Mouse (Mus musculus) hindbrain, embryonic 15.5 days (tissue): ENCODE results near the gene Kif5c. TPM values are rescaled to one million over a fixed set of nuclear protein-coding genes. Genes with fewer than 3 reads are reported as not detected.

Experiments
- ATAC-seq: fragments of 200-750 bp; cut with Nextera tagmentation; 2 replicates; pipeline ENCODE4 v1.8.0; 2017; ENCODE audit warnings: low read depth, moderate number of reproducible peaks, moderate TSS enrichment; ENCODE audit not compliant: low FRiP score
- H3K27ac ChIP-seq: fragments of 300-500 bp; sonication (generic); replicated peaks from 2 replicates; pipeline ENCODE4 v1.5.1; 2015; ENCODE audit warnings: mild to moderate bottlenecking, inconsistent platforms
- H3K27me3 ChIP-seq: fragments of 300-500 bp; sonication (generic); 2 replicates; pipeline ENCODE4 v1.6.1; 2015; ENCODE audit warnings: control low read depth, inconsistent platforms
- H3K36me3 ChIP-seq: fragments of 300-500 bp; sonication (generic); 2 replicates; pipeline ENCODE4 v1.6.1; 2015; ENCODE audit warnings: control low read depth, inconsistent platforms
- H3K4me1 ChIP-seq: fragments of 300-500 bp; sonication (generic); replicated peaks from 2 replicates; pipeline ENCODE4 v1.6.1; 2015; ENCODE audit warnings: control low read depth, inconsistent platforms
- H3K4me2 ChIP-seq: fragments of 300-500 bp; sonication (generic); 2 replicates; pipeline ENCODE4 v1.6.1; 2015; ENCODE audit warnings: moderate library complexity, mild to moderate bottlenecking, inconsistent platforms
- H3K4me3 ChIP-seq: fragments of 300-500 bp; sonication (generic); 2 replicates; pipeline ENCODE4 v1.5.1; 2015; ENCODE audit warnings: mild to moderate bottlenecking, inconsistent platforms
- H3K9ac ChIP-seq: fragments of 300-500 bp; sonication (generic); 2 replicates; pipeline ENCODE4 v1.6.1; 2015; ENCODE audit warnings: inconsistent platforms
- H3K9me3 ChIP-seq: fragments of 300-500 bp; sonication (generic); 2 replicates; pipeline ENCODE4 v1.6.1; 2016; ENCODE audit warnings: control low read depth, inconsistent platforms
- WGBS: fragments of 180-500 bp; shearing (Covaris S2); methylation state at CpG from one replicate; pipeline ENCODE4 v1.1.7; 2015; 5-methylcytosine and 5-hydroxymethylcytosine counted together
- polyA plus RNA-seq: library from polyadenylated mRNA; unstranded; fragments of >200 nt; fragmentation: Nextera tagmentation; extraction: Ambion mirVana; gene quantifications from 2 replicates; pipeline ENCODE4 v1.2.1, GENCODE M21; 2015

Kif5c gene
- polyA plus RNA-seq, 1 experiment from 2014 or later, result 188 TPM

DNA sequence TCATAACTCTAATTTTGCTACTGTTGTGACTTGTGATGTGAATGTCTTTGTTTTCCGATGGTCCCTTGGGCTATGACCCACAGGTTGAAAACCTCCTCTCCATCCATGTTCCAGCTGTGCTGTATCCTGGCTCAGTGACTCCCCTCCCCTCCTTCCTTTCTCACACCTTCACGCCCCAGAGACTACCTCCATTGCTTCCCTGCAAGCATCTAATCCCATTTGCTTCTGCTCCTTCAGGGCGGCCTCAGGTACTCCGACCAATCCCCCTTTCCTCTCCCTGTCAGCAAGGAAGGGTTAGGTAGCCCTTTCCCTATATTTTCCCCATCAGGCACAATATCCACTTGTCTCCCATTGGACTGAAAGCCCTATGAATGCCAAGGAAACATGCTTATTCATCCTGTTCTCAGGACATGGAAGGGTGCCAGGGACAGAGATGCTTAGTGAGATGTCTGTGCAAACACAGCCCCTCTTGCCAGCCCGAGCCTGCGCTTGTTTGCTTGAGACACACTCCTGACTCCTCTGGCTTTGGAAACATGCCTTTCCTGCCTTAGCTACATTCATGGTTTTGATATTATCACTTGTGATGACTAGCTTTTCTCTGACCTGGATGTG, 9.1 kb downstream of the Kif5c start:
- ATAC-seq, result peak; percentile 27; the same call in 1 of the 2 replicates
- 67% methylated on average over 6 of the region's 6 CpGs for WGBS
- 0 out of 2 replicates have a peak, but pooled peaks cover 3% of the 10 kb centered on the region for H3K36me3 ChIP-seq

DNA sequence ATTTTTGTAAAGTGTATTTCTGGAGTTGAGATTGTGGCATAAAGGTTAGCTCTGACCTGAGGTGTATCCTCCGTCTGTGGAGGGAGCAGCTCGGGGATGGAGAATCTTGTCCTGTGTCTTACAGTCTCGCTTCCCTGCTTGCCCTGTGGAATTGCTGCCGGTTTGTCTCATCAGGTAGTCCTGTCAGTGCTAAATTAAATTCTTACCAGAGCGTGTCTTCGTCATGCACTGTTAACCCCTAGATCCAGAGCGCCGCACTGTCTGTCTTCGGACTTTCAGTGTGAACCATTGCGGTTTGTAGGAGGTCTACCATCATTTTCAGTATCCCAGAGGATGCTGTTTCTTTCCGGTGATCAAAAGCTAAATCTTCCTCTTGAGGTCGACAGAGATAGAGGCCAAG, 10.1 kb downstream of the Kif5c start:
- Histone ChIP-seq H3K27me3 (no peaks in the 10 kb centered on the region), H3K9ac (no peak overlapping the region), H3K36me3 (no peaks in the 10 kb centered on the region), H3K4me1 (peaks cover 73% of the 10 kb centered on the region), H3K4me3 (no peak overlapping the region), H3K9me3 (no peaks in the 10 kb centered on the region), H3K4me2 (no peak overlapping the region), H3K27ac (no peak overlapping the region)
- ATAC-seq, result no peak
- 56% methylated on average over 12 of the region's 12 CpGs for WGBS

More for the DNA sequence above, 9.1 kb downstream of the Kif5c start:
- H3K9ac ChIP-seq, result no peak overlapping the region
- H3K4me2 ChIP-seq, result 0 out of 2 replicates have a peak overlapping the region, but pooled peaks have one; percentile 4
- H3K9me3 ChIP-seq, result no peaks in the 10 kb centered on the region
- peak overlapping the region; percentile 54 for H3K27ac ChIP-seq
- H3K27me3 ChIP-seq, result no peaks in the 10 kb centered on the region
- no peak overlapping the region for H3K4me3 ChIP-seq
- peaks cover 63% of the 10 kb centered on the region for H3K4me1 ChIP-seq

DNA sequence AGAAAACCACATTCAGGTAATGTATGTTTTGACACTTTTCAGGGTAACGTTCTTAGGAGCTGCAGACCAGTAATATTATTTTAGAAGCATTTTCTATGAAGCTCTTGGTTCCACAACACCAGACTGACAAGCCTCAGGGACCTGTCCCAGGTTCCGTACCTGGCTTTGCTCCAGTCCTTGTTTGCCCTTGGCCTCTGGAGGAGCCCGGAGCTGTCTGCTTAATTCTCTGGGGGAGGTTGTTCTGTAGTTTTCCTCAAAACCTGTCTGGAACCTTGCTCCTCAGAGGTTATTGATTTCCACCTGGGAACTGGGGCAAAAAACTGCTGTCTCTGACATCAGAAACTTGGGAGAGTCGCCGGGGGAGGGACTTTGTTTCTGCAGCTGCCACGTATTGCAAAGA, 11.5 kb downstream of the Kif5c start:
- 88% methylated on average over 6 of the region's 6 CpGs for WGBS

DNA sequence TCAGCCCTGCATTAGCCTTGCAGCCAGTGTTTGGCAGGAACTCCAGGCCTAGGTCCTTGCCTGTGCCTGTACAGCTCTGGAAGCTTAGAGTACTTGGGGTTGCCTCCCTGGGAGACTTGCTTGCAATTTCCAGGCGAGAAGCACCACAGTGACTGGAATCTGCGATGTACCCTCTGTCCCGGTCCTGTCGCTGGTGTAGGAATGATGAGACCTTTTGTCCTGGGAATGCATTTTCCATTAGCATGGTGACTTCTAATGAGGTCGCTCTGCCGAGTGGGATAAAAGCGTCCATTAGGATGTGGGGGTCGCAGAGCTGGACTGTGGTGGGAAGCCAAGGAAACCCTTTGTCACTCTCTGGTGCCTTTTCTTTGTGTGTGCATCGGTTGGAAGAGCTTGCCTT, 14.1 kb downstream of the Kif5c start:
- H3K9ac ChIP-seq, result no peak overlapping the region
- ATAC-seq, result peak; percentile 70
- 10% methylated on average over 9 of the region's 9 CpGs for WGBS
- H3K9me3 ChIP-seq, result no peaks in the 10 kb centered on the region
- no peak overlapping the region for H3K4me3 ChIP-seq
- peak overlapping the region; percentile 37 for H3K4me2 ChIP-seq
- H3K4me1 ChIP-seq, result peaks cover 60% of the 10 kb centered on the region
- H3K27ac ChIP-seq, result peak overlapping the region; percentile 67
- no peaks in the 10 kb centered on the region for H3K36me3 ChIP-seq
- H3K27me3 ChIP-seq, result no peaks in the 10 kb centered on the region

More for the DNA sequence above, 11.5 kb downstream of the Kif5c start:
- Histone ChIP-seq H3K9ac (no peak overlapping the region), H3K4me2 (no peak overlapping the region), H3K4me1 (peaks cover 76% of the 10 kb centered on the region), H3K4me3 (no peak overlapping the region), H3K36me3 (no peaks in the 10 kb centered on the region), H3K27me3 (no peaks in the 10 kb centered on the region), H3K27ac (no peak overlapping the region), H3K9me3 (no peaks in the 10 kb centered on the region)
- no peak for ATAC-seq

DNA sequence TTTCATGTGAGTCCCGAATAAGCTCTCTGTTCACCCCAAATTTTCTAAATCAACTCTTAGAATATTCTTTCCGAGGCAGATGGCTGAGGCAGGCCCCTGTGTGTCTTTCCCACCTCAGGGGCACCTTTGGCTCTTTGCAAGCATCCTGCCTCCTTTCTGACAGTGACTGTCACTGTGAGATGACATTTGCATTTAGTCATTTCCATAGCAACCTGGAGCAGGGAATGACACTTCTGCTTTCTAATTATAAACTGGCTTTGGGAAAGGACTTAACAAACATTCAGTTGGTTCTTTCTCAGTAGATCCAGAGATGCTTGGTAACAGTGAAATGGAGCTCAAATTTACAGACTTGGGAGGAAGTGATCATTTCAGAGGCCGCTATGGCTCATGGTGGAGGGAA, 23.7 kb downstream of the Kif5c start:
- Histone ChIP-seq H3K4me2 (no peak overlapping the region), H3K4me1 (peaks cover 51% of the 10 kb centered on the region), H3K36me3 (no peaks in the 10 kb centered on the region), H3K9me3 (no peaks in the 10 kb centered on the region), H3K9ac (no peak overlapping the region), H3K27me3 (no peaks in the 10 kb centered on the region), H3K4me3 (no peak overlapping the region), H3K27ac (peak overlapping the region; percentile 21; the same call in 1 of the 2 replicates)
- WGBS, result 67% methylated on average over 3 of the region's 3 CpGs
- no peak for ATAC-seq

DNA sequence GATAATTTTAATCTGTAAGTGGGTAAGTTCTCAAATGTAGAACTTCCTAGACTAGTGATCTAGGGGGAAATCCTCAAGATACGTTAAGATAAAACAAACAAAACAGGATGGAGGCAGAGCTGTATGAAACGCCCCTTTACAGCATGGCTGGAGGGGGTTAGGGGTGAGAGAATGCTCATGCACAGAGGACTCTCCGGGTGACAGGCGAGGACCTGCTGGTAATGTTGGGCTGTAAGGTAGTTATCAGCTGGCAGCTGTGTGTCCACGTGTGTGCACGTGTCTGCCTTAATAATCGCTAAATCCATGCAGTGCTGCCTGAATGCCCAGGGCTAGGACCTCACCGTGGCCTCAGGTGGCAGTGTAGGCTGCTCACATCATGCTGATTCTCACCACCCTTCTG, 24.7 kb downstream of the Kif5c start:
- H3K4me3 ChIP-seq, result no peak overlapping the region
- no peak overlapping the region for H3K27ac ChIP-seq
- no peaks in the 10 kb centered on the region for H3K36me3 ChIP-seq
- no peak overlapping the region for H3K9ac ChIP-seq
- no peaks in the 10 kb centered on the region for H3K9me3 ChIP-seq
- 78% methylated on average over 8 of the region's 8 CpGs for WGBS
- H3K4me1 ChIP-seq, result peaks cover 52% of the 10 kb centered on the region
- ATAC-seq, result no peak
- no peak overlapping the region for H3K4me2 ChIP-seq
- H3K27me3 ChIP-seq, result no peaks in the 10 kb centered on the region

DNA sequence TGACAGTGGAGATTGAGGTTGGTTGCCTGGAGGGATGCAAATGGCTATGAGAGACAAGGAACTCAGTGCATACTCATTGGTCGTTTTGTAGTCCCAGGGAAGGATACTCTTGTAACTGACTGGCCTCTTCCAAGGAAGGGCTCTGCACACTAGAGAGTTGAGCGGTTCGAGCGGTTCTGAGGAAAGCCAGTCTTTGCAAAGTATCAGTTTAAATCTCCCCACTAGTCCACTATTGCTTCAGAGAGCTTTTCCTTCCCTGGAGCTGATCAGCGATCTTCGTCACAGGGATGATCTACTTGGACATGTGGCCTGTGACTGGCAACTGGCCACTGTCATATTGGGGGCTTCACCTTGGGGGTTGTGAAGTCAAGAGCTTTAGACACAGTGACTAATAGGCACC, 28.5 kb downstream of the Kif5c start:
- Histone ChIP-seq H3K4me2 (no peak overlapping the region), H3K27ac (no peak overlapping the region), H3K27me3 (no peaks in the 10 kb centered on the region), H3K36me3 (no peaks in the 10 kb centered on the region), H3K4me1 (peaks cover 43% of the 10 kb centered on the region), H3K9me3 (no peaks in the 10 kb centered on the region), H3K4me3 (no peak overlapping the region), H3K9ac (no peak overlapping the region)
- ATAC-seq, result no peak
- 78% methylated on average over 6 of the region's 6 CpGs for WGBS

DNA sequence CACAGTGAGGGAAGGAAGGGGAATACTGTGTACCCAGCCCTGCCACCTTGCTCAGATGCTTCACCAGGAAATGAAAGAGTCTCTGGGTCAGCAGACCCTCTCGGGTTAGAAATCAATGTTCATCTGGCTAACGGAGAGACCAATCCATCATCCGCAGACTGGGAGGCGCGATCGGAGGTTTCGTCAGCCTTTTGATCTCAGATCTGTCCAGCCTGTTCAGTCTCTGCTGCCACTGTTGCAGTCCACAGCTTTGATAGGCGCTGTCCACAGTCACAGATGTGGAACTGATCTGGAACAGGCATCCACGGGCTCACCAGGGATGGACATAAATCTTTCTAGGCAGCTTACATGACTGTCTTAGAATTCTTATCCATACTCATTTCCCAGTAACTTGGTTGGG, 29.2 kb downstream of the Kif5c start:
- Histone ChIP-seq H3K27ac (0 out of 2 replicates have a peak overlapping the region, but pooled peaks have one; percentile 9), H3K4me2 (no peak overlapping the region), H3K9me3 (no peaks in the 10 kb centered on the region), H3K9ac (no peak overlapping the region), H3K36me3 (no peaks in the 10 kb centered on the region), H3K4me3 (no peak overlapping the region), H3K4me1 (peaks cover 35% of the 10 kb centered on the region), H3K27me3 (no peaks in the 10 kb centered on the region)
- ATAC-seq, result 0 out of 2 replicates have a peak, but pooled peaks have one; percentile 12
- WGBS, result 62% methylated on average over 9 of the region's 9 CpGs

DNA sequence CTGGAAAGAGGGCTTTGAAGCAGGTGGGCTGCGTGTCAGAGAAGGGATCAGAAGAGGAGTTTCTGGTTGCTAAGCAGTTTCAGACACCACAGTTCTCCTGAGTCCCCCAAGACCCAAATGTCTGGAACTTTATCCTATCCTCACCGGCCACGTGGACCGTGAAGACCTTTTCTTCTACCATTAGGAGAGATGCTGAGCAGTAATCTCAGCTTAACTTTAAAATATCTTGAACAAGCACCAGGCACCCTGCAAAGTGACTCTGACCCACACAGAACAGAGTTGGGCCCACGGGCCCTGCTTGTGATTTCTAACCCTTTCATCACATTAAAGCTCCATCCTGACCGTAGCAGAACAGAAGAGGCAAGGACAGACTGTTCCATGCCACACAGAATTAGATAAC, 29.7 kb downstream of the Kif5c start:
- Histone ChIP-seq H3K36me3 (no peaks in the 10 kb centered on the region), H3K27ac (no peak overlapping the region), H3K4me1 (peaks cover 33% of the 10 kb centered on the region), H3K4me2 (no peak overlapping the region), H3K9me3 (no peaks in the 10 kb centered on the region), H3K9ac (no peak overlapping the region), H3K4me3 (no peak overlapping the region), H3K27me3 (no peaks in the 10 kb centered on the region)
- 85% methylated on average over 6 of the region's 6 CpGs for WGBS
- ATAC-seq, result 0 out of 2 replicates have a peak, but pooled peaks have one; percentile 3

DNA sequence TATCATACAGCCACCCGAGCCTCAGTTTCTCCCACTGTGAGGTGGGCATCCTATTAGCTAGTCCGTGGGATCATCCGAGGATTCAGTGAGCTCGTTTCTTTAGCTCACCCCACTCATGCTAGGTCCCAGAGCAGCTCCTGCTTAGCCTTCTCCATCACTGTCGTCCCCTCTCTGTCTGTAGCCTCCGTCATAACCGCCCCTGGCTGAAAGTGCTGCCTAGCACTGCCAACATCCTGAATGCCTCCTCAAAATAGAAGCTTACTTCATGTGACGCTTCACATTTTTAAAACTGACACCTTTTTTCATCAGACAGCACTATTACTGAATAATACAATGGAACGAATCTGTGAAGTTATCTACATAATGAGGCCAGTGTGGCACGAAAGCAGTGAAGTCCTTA, 30.1 kb downstream of the Kif5c start:
- ATAC-seq, result no peak
- Histone ChIP-seq H3K27ac (no peak overlapping the region), H3K4me2 (no peak overlapping the region), H3K27me3 (no peaks in the 10 kb centered on the region), H3K4me3 (no peak overlapping the region), H3K4me1 (peaks cover 34% of the 10 kb centered on the region), H3K9me3 (no peaks in the 10 kb centered on the region), H3K36me3 (no peaks in the 10 kb centered on the region), H3K9ac (no peak overlapping the region)
- 67% methylated on average over 10 of the region's 10 CpGs for WGBS

DNA sequence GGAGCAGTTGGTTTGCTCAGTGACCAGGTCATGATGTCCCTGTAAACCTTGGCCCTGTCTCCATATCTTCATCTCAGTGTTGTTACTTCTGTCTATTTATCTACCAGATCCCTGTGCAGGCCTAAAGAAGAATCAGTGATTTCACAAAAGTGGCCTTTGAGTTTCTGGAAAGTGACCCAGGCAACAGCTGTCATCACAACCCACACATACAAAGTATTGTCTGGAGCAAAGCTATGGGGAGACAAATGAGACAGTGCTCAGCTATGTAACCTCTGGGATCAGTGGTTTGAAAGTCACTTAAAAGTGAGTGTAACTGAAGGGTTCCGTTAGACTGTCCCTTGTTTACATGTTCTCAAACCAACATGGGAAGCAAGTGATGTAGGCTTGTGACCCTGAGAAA, 32.6 kb downstream of the Kif5c start:
- Histone ChIP-seq H3K9me3 (no peaks in the 10 kb centered on the region), H3K4me1 (peaks cover 48% of the 10 kb centered on the region), H3K27me3 (no peaks in the 10 kb centered on the region), H3K27ac (no peak overlapping the region), H3K9ac (no peak overlapping the region), H3K4me3 (no peak overlapping the region), H3K4me2 (no peak overlapping the region), H3K36me3 (no peaks in the 10 kb centered on the region)
- no peak for ATAC-seq
- 70% methylated on average over 1 of the region's 1 CpGs for WGBS

DNA sequence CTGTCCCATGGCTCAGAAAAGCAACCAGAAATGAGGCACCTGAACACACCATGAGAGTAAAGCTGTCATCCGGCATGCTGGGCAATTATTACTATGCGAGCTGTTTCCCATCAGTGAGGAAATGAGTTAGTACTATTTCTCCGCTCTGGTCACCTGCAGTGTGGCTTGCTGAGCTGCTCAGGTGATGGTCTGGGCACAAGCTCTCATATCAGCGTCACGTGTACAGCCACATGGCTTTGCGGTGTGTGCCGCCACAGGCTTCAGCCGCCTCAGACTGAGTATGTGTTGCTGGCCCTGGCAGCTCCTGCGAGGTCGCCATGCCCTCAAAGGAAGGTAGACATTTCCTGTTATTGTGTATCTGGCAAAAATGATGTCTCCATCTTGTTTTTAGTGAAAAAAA, 35.5 kb downstream of the Kif5c start:
- 72% methylated on average over 10 of the region's 10 CpGs for WGBS
- peak; percentile 28; the same call in 1 of the 2 replicates for ATAC-seq

More for the DNA sequence above, 35.5 kb downstream of the Kif5c start:
- Histone ChIP-seq H3K9ac (no peak overlapping the region), H3K4me2 (no peak overlapping the region), H3K4me3 (no peak overlapping the region), H3K27me3 (no peaks in the 10 kb centered on the region), H3K4me1 (peaks cover 52% of the 10 kb centered on the region), H3K9me3 (no peaks in the 10 kb centered on the region), H3K27ac (no peak overlapping the region), H3K36me3 (no peaks in the 10 kb centered on the region)
